Mouse (Mus musculus) C3H10T1/2 (cell line): ENCODE results near the gene Vmn2r46. TPM values are rescaled to one million over a fixed set of nuclear protein-coding genes. Genes with fewer than 3 reads are reported as not detected.

ENCODE experiments used
- polyA plus RNA-seq, 2 experiments: library from polyadenylated mRNA; unstranded; fragments of >200 nt; fragmentation: generic; extraction: Trizol; gene quantifications; one replicate each; pipeline ENCODE4 v1.2.1; 2012; ENCODE audit warnings: missing spikeins in 2 of 2

Vmn2r46 gene
- polyA plus RNA-seq, result not detected

GRCm38 (mm10) chr7:9770471-9770870 lies at the start of gene Vmn2r46:
TSS of gene Vmn2r46 (minus strand) at chr7:9770571.

Other genes starting within 250 kb of the Vmn2r46 start
- not detected for gene Vmn2r47, start 70.8 kb upstream of the Vmn2r46 start, polyA plus RNA-seq
- not detected for gene Vmn2r48, start 183.0 kb upstream of the Vmn2r46 start, polyA plus RNA-seq
- not detected for gene Vmn2r49, start 221.7 kb upstream of the Vmn2r46 start, polyA plus RNA-seq